Mouse (Mus musculus) lung, postnatal 10 days (tissue): Measurements from ENCODE around the gene Gfod1.

Experiments used
- DNase-seq: peaks from one replicate; pipeline ENCODE4 v3.0.0; 2021

Gene Gfod1

DNA sequence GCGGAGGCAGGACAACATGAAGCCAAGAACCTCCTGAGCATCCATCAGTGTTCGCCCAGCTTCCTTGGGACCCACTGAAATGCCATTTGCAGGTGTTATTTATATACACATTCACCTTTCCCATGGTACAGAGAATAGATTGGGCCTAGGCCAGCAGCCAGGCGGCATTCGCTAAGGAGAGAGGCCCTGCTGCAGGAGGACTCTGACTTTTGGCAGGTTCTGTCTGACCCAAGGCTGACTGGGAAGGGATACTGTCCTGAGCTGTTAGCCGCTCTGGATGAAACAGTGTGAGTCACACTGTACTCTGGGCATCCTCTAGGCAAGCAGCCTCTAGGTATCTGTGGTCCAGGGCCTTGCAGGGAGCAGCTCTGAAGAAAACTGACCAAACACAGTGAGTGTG lies 6.4 kb downstream of the Gfod1 start:
- DNase-seq: no peak

DNA sequence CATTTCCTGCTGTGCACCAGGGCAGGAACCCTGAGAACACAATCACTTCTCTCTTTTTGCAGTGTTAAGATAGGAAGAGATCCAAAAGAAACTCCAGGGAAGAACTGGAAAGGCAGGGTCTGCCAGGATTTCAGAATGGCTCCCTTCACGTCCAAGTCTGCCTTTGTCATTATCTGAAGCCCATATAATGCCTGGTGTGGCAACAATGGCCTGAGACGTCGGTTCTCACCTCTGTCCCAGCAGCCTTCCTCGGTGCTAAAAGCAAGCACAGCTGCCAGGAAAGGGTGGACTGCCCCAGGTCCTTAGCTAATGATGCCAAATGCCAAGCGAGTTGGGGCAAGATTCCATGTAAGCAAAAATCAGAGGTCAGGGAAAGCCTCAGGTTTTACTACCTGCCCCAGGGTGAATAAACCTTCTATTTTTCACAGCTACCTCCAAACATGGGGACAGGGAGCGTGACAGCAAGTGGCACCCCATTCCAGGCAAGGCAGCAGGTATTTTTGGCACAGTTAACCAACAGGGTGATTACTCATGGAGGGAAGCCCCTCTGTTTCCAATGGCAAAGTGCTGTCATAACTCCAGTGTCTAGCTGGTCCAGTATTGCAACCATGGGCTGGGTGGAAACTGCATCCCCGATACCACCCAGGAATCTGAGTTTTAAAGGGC lies 7.7 kb downstream of the Gfod1 start:
- no peak for DNase-seq

DNA sequence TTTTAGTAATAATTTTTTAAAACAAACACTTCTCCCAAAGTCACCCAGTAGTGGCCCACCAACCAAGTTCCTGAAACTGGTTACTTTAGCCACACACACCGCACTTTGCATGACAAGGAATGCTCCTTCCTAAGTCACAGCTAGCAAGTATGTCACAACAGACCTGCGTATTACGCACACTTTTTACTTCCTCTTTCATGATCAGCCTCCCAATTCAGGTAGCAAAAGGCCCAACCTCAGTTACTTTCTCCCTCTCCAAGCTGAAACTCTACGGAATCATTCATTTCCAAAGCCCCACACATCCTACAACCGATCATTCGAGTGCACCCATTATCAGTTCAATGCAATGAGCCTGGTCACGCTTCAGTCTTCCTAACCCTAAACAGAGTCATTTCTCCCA lies 8.3 kb downstream of the Gfod1 start:
- no peak for DNase-seq

DNA sequence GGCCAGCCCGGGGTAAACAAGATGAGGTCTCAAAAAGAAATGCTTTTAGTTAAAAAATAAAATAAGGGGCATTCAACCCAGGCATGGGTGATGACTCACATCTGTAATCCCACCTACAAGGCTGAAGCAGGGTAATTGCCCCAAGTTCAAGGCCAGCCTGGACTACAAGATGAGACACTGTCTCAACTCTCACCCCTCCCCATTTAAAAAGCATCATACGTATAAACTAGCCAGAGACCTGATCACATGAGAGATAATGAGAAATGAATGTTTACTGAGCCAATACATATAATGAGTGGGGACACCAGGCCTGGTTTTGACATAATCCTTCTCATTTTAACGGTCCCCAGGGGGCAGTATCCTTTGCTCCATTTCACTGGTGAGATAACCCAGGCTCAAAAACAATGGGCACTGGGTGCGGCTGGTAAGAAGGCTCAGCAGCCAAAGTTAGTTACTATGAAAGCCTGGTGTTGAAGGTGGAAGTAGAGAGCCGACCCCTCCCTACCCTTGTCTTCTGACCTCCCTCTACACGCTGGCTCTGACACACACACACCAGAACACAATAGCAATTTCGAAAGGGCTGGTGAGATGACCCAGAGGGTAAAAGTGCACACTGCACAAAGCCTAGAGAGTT lies 8.9 kb downstream of the Gfod1 start:
- peak; percentile 32 for DNase-seq

DNA sequence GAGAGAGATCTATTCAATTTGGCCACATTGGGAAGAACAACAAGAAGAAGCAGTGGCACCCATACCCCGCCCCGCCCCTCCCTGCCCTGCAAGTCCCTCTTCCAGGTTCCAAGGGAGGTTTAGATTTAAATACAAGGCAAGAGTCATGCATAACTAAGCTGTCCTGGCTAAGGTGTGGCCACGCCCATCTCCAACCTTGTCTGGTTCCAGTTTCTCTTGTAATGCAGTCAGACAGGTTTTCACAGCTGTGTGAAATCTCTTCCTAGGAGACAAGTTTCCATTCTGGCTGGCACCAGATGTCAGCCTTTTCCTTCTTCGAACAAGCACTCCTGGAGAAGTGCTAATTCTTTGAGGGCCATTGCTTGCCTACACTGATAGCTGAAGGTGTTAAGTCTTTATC lies 11.1 kb downstream of the Gfod1 start:
- DNase-seq: peak; percentile 54

DNA sequence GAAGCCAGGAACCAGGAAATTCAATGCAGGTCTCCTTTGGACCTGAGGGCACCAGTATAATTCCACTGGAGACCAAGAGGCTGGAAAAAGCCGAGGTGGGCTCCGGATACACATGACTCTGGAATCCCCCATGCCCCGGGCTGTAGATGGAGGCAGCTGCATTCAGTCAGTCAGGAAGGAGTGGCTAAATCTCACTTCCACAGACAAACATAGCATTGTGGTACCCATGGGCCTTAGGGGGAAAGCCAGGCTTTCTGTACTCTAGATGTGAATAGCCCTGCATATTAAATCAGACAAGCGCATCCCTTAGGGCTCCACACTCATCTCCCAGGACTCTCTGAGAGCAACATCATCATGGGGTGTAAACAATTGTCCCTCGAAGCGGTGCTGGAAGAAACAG lies 14.9 kb downstream of the Gfod1 start:
- no peak for DNase-seq

DNA sequence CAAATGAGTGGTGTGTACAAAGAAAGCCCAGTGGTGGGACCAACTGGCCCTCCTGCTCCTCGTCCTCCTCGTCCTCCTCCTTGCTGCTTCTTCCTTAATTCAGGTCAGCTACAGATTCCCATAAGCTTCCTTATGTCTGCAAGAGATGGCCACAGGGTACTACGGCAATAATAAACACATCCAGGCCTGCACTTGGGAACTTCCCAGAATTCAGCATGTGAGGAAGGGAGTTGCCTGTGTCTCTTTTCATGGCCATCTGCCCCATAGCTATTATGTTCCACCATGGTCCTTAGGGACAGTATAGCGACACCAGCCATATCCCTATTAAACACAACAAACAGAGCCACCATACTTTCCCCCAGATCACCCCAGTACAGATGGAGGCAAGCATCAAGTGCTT lies 15.5 kb downstream of the Gfod1 start:
- no peak for DNase-seq

DNA sequence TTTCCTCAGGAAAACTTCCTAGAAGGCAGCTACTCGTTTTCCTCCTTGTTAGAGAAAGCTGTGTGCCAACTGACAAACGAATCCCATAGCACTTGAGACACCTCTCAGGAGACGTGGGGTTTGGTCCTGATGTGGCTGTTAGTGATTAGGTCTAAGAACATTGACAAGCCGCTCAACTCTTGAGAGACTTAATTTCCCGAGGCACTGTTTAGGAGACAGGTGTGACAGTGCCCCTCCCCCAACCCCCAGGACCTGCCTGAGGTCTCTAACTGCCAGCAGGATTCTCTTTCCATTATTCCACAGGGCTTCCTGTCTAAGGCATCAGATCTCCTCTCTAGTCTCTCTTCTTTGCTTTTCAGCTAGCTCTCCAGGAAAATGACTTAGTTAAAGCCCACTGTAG lies 15.9 kb downstream of the Gfod1 start:
- no peak for DNase-seq

DNA sequence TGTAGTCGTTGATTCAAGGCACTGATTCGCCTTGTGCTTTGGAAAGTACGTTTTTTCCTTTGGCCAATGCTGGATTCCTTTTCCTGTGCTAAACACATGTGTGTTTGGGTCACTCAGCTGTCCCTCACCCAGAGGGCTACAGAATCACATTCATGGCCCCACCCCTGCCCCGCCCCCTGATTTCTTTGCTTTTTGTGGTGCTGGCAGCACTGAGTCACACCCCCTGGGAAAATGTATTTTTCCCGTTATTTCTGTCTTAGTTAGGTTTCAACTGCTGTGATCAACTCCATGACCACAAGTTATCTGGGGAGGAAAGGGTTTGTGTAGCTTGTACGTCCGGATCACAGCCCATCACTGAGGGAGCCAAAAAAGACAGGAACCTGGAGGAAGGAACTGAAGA lies 17.1 kb downstream of the Gfod1 start:
- DNase-seq: no peak

DNA sequence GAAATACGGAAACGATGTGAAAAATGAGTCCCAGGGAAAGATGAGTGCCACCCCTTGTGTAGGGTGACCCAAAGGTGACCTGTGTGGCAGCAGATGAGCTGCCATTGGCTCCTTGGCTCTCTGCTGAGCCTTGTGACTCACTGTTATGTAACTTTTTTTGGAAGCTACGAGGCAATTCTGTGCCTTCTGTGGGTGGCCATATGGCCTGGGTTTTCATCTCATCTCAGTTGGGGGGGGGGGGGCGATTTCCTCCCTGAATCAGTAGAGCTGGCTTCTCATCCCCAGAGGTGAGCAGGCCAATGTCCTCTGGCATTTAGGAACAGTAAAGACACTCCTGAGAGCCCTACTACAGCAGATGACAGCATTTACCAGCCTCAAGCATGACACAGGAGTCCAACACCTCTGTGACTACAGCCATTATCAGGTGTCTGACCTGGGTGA lies 19.2 kb downstream of the Gfod1 start:
- DNase-seq: no peak

DNA sequence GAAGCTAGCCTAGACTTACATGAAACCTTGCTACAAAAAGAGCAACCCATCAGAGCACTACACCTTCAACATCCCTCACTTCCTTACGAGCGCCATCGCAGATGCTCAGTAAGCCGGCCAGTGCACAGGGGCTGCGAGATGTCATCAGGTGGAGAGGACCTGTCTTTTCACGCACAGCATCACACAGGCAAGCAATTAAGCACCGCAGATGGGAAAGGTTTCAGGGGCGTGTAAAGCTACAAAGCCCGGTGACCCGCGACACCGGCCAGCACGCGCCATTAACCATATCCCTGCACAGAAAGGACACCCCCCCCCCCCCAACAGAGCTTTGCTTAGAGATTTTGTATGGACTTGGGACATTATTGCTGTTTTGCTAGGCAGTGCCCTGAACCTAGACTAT lies 30.1 kb downstream of the Gfod1 start:
- no peak for DNase-seq

DNA sequence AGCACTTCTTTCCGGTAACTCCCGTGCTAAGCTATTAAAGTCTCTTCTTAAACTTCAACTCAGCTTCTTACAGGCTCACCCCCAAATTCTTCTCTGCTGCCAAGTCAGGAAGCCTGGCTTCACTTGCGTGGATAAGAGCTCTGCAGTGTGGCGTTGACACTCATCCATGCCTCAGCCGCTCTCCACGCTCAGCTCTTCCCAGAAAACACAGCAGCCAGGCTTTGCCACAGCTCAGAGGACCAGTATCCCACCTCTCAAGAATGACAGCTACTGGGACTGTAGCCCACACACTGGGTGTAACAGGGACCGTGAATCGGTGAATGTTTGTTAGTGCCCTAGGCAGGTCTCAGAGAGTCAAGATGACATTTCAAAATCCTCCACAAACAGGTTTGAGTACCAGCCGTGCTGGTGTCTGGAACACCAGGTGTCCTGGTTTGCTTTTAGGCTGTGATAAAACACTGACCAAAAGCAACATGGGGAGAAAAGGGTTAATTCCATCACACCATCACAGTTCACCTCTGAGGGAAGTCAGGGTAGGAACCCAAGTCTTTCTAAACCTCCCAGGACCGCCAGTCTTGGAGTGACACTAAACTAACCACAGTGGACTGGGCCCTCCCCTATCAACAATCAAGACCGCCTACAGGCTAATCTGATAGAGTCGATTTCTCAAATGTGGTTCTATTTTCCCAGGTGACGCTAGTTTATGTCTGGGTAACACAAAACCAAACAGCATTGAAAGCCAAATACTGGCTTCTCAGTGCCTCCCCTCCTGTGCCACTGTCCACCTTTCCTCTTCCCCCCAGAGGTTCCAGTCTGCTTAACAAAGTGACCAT lies 31.5 kb downstream of the Gfod1 start:
- DNase-seq: peak; percentile 13

DNA sequence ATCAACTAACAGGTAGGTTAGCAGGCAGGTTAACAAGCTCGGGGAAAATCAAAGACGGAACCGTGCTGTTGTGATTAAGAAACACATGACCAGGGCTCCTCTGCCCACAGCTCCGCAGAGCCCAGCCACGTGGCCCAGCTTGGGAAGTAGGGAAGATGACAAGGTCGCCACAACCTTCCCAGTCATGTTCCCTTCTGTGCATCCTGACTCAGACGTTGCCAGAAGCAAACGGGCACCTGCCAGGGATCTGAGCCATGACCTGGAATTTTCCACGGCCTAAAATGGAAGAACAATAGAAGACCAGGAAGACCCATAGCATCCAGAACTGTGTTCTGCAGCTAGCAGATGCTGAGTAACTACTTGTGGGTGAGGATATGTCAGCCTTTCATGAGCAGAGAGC lies 32.5 kb downstream of the Gfod1 start:
- DNase-seq: no peak

DNA sequence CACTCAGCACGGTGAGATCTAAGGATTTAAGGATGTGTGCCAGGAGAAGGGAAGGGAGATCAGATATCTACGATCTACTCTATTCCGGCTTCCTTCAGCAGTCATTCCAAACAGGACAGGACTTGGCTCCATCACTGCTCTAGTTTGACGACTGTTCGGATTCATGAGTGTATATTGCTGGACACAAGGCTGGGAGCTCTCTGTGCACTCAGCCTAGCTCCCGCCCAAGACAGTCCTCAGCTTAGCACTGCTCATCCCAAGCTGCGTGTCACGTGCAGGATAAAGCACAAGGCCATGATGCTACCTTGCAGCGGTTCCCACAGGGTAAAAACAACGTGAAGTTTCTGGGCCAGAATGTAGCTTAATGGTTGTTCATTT lies 33.8 kb downstream of the Gfod1 start:
- DNase-seq: no peak

DNA sequence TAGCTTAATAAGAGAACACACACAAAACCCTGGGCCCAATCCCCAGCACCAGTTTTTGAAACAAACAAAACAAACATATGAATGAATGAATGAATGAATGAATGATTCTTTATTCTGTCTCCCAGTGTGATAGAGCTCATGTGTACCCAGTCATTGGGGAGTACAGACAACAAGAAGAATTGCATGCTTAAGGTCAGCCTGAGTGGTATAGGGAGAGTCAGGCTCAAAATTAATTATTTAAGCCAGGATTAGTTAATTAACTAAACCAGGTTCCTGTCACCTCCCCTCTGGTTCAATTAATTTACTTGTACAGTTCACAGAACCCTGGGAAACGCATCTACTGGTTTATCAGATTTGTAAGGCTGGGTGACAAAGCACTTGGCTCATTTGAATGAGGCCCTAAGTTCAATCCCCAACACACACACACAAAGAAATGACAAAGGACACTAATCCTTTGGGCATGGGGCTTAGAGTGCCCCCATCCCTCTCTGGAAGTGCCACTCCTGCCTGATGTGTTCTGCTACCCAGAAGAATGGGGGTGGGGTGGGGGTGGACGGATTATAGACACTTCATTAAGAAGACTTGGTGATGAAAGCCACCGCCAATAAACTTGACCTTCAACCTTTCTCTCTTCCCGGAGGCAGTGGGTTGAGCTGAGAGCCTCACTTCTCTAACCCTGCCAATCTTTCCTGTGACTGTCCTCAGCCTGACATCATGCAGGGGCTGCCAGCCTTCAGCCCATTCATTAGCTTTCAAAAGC lies 34.3 kb downstream of the Gfod1 start:
- DNase-seq: peak; percentile 30

DNA sequence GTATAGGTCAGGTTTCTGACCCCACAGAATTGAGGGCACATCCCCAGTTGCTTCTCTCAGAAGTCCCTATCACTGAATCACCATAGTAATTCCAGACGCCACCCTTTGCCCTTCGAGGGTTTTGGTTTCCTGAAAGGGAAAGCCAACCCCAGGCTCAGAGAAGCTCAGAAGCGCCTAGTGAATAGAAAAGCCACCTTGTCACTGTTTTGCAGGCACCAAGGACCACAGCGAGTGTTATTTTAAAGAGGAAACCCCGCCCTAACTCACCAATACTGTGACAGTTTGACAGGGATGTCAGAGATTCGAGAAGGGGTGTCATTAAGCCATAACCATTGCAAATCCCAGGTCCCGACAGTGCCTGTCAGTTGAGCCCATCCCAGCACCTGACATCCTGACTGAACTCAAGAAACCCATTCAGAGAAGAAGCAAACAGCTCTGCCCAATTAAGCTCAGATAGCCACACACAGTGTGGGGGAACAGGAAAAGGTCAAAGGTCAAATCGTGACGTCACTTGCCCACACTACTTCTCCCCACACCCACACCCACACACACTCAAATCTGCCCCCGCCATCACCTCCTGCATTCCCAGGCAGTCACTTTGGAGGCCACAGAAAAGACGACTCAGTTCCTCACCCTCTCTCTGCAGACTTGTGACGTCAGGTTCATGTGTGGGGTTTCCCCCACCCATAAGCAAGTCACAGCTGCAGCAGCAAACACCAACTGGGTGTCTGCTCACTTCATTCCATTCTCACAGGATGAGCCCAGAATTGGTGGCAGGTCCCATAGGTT lies 35.2 kb downstream of the Gfod1 start:
- peak; percentile 26 for DNase-seq

DNA sequence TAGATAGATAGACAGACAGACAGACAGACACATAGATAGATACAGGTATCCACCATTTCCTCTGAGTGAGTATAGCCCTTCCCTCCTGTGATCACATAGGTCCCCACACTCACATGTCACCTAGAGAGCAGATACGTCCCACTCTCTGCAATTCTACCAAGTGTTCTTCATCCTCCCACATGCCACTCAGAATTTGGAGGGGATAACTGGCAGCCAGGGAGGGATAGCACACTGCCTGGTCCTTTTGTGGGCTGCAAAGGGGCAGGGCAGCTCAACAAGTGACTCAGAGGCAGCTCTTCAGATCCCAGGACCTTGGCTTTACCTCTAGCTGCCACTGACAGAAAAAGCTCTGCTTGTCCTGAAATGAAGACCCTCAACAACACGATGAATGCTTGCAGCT lies 36.1 kb downstream of the Gfod1 start:
- DNase-seq: no peak

DNA sequence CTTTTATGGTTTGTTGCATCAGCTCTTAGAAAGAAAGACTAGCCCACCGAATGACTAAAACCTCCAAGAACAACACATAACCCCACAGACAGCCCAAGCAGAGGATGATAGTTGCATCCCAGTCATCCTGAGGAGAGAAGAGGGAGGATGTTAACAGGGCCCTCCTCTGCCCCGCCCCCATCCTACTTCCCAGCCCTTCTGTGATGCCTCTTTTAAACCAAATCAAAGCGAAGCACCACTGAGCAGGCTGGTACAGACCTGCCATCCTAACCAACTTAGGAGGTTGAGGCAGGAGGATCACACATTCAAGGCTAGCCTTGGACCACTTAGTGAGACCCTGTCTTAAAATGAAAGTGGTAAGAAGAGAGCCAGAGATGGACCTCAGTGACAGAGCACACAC lies 36.8 kb downstream of the Gfod1 start:
- DNase-seq: no peak

DNA sequence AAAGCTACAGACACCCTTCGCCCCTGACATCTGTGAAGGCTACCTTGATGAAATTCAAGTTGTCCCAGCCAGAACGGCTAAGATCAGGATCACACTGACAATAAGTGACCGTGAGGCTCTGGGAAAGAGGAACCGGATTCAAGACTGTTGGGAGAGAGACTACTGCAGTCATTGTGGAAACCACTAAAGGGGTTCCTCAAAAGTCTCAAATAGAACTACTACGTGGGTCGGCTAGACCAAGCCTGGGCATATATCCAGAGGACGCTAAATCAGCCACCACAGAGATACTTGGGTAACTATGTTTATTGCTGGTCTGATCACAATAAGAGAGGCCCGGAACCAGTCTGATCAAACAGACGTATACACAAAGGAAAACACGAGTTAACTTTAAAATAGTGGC lies 37.6 kb downstream of the Gfod1 start:
- no peak for DNase-seq

DNA sequence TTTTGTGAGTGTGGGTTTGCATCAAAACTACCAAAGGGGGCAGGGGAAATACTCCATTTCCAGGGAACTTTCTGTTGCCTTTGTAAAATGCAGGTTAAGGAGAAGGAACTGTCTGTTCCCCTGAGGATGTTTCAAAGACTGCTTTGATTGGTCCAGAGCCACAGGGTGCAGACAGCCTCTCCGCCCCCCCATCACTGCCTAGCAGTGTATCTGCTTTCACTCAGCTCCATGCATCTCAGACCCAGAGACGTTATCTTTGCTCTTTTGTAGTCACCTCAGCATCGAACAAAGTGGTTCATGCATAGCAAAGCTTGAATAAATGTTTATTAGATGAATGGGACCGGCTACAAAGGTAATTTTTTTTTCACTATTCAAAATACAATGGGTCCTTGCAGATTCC lies 38.9 kb downstream of the Gfod1 start:
- no peak for DNase-seq

DNA sequence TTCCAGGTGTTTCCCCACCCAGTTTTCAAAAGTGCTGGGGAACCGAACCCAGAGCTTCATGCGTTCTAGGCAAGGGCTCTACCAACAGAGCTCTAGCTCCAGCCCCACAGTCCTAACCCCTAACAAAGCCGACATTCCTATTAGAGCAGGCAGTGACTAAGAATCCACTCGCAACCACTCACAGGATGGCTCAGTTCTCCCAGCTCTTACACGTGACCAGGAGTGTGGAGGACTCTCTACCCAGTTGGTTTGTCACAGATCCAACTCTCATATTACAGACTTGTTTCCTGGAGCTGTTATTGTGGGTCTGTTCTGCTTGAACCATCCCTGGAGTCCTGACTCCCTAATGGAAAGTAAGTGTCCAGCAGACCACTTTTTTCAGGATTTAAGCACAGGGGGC lies 40.3 kb downstream of the Gfod1 start:
- no peak for DNase-seq

DNA sequence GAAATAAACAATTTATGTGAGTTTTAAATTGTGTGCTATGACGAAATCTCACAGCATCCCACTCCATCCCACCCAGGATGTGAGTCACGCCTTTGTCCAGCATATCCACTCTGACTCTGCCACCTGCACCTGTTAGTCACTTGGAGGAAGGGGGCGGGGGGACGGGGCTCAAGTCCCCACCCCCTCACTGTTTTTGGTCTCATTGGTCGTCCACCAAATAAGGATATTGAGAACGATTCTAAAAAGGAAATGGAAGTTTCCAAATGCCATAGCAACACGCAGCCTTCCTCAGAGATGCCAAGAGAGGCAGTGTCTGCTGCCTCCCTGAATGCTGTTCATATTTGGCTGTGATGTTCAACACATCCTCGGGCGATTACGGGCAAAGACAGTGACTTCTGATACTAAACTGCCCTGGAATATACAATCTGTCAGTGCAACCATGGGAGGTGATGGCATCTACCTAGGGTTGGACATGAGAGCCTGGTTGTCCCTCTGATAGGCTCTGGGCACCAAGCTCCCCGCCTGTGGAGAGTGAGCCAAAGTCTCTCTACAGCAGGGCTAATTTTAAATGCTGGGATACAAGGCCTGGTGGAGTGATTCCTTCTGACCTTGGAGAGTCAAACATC lies 41.7 kb downstream of the Gfod1 start:
- peak; percentile 14 for DNase-seq
